ENCODE assay signal across 17 mouse cellular contexts in genomic region chr17:63886988-63887387, GRCm38 (mm10). TPM values are rescaled to one million over a fixed set of nuclear protein-coding genes. Genes with fewer than 3 reads are reported as not detected.
"Had no signal": no experiment of that assay in that cellular context is flagged by ENCODE, and none has a peak within 500 bp of the region (broad histone marks: within the 10 kb centered on the region; RNA-seq: fewer than 3 reads in every experiment).

No protein-coding gene starts in this region.

- H3K27me3 ChIP-seq: neural tube, embryonic 12.5 days; neural tube, embryonic 13.5 days; neural tube, embryonic 15.5 days; stomach, embryonic 15.5 days had no signal

- H3K36me3 ChIP-seq: neural tube, embryonic 12.5 days; neural tube, embryonic 13.5 days; neural tube, embryonic 15.5 days; stomach, embryonic 15.5 days had no signal

- DNase-seq: retina, postnatal 1 day; right cerebral cortex, adult 18-20 months; right cerebral cortex, postnatal 14 days; right cerebral cortex, postnatal 25 days; right cerebral cortex, postnatal 4 days; spleen, adult 18-20 months; thymus, adult 18-20 months; thymus, adult 2 months; thymus, postnatal 14 days; thymus, postnatal 25 days; thymus, postnatal 36 days had no signal

- H3K4me2 ChIP-seq: neural tube, embryonic 12.5 days; neural tube, embryonic 13.5 days; neural tube, embryonic 15.5 days; stomach, embryonic 15.5 days had no signal

- H3K4me3 ChIP-seq: neural tube, embryonic 12.5 days; neural tube, embryonic 13.5 days; neural tube, embryonic 15.5 days; stomach, embryonic 15.5 days had no signal

RNA-seq across cellular contexts. Expression of gene A930002H24Rik, which starts 23.4 kb away (rescaled TPM):
- total RNA-seq: neutrophil, adult 5-6 weeks had no signal
- polyA plus RNA-seq: small intestine, adult 2 months; thymus, adult 2 months had no signal
